Mouse (Mus musculus) gastrocnemius, adult 18-20 months (tissue): ENCODE measurements at regions not wholly inside any gene's neighbourhood (a gene's known extent, or its start where the extent isn't known, plus 50 kb on each side); places are given as distances from the start of the nearest gene placed in this dataset.

Experiments
- DNase-seq: peaks from one replicate; pipeline ENCODE4 v3.0.0; 2021; ENCODE audit warnings: low spot score

DNA sequence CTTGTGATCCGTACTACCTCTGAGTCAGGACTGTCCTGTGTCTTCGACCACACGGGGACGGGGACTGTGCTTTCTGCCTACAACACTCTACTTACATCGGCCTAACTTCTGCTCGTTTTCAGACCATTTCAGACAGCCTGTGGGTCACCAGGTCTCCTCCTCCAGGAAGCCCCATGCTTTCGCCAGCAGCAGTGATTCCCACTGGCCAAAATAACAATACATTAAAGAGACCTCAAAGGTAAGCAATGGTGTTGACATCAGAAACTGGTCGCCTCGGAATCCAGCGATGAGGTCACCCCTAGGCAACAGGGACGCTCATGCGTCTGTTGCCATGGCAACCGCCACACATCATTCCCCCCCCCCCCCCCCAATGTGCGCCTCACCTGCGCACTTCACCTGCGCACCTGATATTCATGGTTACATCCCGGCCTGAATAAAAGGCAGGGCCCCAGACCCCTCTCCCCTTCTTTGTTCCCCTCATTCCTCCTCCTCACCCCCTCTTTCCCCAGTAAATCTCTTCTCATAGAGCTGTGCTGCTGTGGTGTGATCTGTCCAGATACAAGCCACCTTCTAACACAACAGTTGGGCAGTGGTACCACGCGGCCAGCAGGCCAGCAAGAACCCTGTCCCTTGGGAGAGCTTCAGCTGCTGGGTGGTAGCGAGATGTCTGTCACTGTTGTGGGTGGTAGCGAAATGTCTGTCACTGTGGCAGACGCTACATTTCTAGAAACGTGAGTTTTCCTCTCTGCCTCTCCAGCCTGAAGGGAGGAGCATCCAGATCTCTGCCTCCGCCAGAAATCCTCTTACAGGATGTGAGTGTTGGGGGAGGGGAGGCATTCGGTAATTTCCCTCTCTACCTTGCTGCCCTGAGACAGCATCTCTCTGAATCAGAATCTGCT, 145.0 kb downstream of the Setd4 start:
- DNase-seq, result no peak

DNA sequence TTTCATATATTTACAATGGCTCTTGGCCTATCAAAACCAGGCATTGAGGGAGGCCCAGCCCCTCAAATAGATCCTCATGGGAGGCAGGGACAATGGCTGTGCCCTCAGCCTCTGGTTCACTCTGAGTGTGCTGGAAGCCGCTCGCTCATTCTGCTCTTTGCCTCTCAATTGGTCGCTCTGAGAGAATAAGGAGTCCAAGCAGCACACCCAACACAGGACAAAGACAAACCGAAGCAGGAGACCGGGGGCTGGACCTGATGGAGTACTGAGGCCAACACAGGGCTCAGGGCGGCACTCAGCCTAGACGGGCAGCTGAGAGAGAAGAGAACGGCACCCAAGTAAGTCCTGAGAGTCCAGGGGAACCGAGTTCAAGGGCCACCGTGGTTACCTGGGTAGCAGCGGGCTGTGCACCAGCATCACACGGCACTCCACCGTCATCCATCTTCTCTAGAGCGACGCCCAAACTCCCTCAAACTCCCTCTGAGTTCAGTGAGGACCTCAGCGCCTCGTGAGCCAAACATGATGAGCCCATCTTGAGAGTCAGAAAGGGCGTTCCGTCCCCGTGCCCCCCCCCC, 145.8 kb downstream of the Setd4 start:
- no peak for DNase-seq

DNA sequence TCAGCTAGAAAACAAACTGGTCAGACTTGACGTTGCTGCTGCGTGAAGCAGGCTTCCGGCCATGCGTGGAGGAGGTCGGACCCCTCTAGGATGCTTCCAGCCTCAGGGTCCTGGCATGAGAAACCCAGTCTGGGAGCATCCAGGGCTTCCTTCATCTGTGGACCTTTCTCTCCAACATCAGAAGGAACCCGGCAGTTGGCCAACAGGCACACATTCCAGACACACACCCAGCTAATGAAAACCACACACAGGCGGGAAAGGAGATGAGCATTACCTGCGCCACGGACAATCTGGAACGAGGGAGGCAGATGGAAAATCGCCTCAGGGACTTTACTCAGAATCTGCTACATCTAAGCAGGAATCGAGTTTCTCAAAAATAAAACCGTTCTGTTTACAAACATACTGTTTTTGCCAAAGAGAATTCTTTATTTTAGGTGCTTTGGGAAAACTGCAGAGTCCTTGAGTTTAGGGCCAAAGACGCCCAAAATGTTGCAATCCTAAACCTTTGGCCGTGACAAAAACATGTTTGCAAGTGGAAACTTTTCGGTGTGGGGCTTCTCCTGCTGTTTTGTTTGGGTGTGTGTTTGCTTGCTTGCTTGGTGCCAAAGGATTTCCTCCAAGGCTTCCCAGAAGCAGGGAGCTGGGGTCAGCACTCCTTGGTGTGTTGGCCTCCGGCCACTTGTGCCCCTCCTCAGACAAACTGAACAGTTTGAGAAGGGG, 147.0 kb downstream of the Setd4 start:
- peak; percentile 44 for DNase-seq

DNA sequence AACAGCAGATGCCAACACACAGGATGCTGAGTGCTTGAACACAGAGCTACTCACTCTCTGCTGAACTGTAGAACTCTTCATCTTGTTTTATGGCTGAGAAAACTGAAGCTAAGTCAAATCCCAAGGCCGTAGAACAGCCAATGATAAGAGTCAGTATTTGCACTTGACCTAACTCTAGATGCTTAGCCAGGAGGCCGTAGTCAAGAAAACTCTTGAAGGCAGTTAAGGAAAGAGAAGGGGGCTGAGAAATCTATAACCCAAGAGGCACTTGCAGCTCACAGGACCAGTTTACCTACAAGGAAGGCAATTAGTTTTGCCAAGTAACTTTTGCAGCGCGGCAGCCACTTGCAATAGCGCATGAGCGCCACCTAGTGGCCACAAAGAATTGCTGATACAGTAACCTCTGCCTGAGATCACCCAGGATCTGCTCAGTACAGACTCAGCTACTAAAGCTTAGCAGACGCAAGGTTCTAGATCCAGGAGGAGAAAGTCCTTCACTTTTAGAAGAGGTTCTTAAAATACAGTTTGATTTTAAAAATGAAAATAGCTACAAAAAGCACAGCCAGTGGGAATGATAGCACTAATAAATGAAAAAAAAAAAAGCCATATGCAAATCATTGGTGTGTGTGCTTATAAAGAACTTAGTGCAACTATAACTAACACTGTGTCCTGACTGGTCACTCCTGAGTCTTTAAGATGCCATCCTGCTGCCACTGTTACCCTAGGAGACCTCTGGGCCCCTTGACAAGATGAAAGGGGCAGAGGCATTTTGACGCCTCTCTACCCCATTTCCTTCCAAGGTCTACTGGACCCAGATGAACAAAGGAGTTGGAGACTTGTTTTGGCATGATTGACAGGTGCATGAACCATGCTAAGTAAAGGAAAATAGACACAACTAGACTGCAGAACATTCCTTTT, 149.5 kb downstream of the Setd4 start:
- peak; percentile 81 for DNase-seq

DNA sequence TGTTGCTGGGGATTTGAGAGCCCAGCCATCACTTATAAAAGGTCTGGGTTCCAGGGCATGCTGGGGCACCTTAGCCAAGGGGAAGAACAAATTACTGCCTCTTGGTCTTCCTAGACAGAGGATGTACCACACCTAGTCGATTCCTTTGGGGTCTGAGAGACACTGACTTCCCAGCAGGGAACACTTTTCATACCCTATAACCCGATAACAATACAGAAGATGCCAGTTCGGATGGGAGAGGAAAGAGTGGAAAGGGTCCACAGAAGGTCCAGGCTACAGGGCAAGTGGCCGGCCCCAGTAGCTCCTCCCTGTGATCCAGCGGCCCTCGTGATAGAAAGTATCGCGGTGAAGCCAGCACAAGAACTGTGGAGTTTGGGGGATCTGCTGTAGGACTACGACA, 150.8 kb downstream of the Setd4 start:
- DNase-seq, result no peak

DNA sequence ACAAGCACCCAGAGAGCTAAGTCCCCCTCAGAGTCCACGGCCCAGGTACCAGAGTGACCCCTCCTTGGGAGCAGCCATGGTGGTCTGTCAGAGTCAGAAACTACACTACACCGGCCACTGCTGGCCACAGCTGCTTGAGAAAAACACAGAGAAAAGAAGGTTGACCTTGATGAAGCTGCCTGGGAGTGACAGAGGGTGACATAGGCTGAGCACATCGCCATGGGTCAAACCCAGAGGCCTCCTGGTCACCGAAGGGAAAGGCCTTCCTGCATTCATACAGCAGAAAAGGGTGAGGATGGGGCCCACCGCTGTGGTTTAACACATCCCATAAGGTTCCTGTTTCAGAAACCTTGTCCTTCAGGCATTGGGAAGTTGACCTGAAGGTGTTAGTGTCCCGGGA, 153.0 kb downstream of the Setd4 start:
- DNase-seq, result no peak

DNA sequence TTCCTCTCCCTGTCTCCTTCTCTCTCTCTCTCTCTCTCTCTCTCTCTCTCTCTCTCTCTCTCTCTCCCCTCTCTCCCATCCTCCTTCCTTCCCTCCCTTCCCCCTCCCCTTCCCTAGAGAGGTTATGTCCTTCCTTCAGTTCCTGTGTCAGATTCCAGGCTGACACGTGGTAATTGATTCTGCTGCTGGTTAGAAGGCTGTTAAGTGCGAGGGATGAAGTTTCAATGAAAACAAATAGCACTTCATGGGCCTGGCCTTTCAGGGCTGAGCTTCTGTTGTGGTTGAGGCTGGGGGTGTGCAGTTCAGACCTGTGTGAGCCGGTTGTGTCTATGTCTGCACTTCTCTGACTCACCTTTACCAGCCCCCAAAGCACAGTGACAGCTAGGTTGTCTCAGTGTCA, 153.9 kb downstream of the Setd4 start:
- no peak for DNase-seq

DNA sequence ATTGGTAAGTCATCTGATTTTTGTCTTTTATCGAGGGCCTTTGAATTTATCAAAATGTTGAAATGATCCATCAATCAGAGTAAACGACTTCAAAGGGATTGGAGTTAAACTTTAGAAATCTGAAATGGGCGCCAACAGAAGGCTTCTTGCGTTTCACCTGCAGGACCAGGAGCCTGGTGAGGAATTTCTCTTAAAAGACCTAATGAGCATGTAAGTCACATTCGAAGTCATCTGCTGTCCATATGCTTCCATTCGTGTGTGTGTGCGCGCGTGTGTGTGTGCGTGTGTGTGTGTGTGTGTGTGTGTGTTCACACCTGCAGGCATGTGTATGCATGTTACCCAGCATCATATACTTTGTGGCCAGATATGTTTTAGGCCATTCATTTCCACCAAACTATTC, 155.7 kb downstream of the Setd4 start:
- no peak for DNase-seq

DNA sequence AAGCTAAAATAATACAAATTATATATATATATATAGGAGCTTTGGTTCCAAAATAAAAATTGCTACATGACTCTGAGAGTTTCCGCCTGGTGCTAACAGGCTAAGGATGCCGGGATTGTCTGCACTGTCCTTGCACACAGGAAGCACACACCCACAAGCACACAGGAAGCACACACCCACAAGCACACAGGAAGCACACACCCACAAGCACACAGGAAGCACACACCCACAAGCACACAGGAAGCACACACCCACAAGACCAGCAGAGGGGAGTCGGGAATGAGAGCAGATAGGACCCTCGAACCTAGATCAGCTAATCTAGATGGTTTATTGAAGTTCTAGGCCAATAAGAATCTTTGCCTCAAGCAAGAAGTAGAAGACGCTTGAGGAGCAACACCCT, 156.9 kb downstream of the Setd4 start:
- DNase-seq, result no peak

DNA sequence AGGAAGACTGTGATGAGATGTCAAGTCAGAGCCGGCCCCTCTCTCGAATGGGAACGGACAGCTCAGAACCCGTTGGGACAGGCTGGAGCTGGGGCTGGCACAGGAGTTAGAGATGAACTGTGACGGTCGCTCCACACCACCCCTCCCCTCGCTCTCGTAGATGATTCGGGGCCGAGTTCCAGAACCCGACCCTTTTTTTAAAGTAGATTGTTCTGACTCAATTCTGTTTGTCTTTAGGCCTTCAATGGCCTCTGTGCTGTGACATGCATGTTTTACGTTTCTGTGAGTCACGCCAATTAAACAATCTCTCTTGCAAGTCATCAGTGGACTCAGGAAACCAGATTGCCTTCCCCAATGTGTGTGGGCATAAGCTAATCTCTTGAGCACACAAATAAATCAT, 157.7 kb downstream of the Setd4 start:
- no peak for DNase-seq

DNA sequence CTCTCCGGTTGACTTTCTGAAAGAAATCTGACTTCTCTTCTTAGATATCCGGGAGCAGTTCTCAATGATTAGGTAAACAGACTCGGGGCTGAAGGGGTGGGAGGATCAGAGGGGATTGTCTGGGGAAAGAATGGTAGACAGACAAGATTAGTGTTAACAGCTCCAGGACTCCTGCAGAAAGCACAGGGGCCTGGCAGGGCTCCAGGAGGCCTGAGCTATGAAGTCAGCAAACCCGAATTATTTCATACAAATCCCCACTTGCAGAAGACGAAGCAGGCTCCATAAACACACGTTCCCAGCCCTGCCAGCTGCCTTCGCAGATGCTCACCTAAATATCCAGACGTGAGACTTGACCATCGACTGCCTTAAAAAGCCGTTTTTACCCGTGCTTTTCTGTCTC, 161.0 kb downstream of the Setd4 start:
- no peak for DNase-seq

DNA sequence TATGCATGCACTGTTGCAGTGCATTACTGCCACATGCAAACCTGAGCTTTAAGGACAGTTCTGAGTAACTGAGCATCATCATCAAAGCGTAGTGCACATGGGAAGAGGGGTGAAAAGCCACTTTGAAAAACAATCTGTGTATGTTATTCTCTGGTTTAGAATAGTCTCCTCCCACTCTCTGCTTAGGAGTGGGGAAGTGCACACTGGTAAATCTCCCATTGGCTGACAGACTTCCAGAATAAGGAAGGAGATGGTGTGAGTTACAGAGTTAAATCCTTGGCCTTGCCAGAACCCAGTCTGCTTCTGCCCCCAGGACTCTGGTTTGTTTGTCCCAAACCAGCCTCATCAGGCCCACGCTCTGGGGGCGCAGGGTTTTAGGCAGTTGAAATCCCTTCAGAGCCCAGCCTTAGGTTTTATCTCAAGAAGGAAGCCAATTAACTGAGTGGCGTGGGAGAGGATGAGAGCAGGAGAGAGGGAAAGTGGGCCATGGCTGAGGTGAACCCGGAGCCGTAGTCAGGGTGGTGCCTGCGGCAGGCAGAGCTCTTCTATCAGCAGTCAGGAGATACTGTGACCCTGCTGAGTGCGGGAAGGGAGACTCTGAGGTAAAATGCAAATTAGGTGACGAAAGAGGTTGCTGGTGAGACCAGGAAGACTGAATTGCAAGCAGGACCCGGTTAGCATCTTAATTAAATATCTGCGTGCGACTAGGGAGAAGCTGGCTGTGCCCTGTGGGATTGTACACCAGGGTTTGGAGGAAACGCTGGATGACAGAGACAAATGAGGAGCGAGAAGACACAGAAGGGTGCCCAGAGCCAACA, 166.0 kb downstream of the Setd4 start:
- no peak for DNase-seq

DNA sequence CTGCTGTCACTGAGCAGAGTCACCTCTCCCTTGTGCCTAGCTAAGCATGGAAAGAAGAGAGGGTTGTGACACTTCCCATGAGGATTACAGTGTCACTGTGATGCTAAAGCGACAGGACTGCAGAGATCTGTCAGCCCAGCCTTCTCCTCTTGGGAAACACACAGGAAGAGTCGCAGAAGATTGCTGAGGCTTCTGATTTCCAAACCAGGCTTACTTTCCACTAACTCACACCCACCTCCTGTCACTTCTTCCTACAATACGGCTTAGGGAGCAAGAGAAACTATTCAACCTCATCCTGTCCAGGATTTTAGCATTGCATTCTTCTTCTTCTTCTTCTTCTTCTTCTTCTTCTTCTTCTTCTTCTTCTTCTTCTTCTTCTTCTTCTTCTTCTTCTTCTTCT, 167.1 kb downstream of the Setd4 start:
- DNase-seq, result no peak

DNA sequence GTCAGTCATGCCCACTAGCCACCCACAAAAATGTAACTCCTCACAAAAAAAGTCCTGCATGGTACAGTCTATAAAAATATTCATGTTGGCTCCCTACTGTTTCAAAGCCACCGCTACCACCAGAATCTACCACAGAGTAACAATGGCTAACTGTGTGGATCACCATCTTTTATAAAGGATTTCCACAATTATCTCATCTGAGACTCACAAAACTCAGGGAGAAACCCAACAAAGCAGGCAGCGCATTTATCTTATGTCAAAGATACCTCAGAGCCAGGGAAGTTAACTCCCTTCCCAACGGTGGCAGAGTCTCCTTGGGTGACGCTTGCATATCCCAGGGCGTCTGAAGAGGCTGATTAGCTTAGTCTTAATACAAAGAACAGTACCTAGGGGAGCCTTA, 172.5 kb downstream of the Setd4 start:
- no peak for DNase-seq

DNA sequence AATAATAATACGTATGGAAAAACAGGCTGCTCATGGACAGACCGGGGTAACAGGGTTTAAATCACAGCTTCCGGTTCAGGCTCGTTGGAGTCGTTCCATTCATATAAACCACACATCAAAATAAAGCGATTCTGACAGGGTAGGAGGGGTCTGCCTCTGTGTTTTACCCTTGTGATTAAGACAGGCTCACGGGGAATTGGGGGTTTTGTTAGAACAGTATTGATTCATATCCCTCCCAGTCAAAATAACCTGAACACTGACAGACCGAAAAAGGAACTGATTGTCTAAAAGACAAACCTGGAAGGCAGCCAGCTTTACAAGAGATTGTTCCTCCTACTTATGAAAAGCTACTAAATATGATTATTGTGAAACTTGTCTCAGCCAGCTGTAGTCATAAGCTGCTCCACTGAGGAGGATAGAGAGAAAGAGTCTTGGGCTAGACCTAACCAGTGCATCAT, 174.5 kb downstream of the Setd4 start:
- DNase-seq, result no peak

DNA sequence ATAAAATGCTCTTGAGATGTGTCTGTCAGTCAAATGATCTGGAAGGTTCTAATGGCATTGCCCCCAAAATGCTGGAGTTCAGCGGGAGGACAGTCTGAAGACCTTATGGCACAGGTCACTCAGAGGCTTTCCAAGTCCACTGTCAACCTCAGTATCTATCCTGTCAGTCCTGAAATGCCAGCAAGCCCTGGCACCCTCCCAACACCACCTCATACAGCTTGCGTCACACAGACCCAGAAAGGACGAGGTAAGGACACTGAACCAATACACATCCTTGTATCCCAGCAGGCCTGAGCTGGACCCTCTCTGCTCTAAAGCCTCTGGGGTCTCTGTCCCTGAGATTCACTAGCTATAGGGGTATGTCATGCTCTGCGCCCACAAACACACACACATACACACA, 176.6 kb downstream of the Setd4 start:
- no peak for DNase-seq

DNA sequence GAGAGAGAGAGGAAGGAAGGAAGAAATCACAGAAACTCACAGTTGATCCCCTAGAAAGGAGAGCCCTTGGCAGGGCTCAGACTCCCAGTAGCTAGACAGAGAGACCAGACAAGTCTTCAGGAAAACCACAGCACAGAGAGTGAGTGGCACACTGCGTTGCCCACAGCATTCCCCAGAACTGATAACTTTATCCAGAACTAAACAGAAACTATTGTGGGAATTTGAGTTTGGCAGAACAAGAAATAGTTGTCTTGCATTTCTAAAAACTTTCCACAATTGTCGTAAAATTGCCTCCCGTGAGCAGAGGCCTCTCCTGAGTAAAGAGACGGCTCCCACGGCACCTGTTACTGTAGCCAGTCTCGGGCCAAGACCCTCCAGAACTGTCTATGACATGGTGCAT, 178.1 kb downstream of the Setd4 start:
- no peak for DNase-seq

DNA sequence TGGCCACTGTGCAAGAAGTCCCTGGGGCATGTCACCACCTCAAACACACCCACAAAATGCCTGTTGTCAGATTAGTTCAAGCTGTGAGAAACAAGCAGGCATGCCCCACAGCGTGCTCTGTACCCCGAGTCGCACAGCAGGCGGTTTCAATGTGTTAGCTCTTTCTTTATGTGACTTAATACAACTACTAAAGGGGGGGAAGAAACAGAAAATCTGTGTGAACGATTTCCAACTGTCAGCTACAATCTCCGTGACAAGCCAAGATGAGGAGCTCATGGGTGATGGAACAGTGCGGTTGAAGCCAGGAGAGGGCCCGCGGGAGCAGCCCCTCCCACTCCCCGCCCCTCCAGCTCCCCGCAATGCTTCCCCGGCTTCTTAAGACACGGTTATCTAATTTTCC, 180.7 kb downstream of the Setd4 start:
- peak; percentile 7 for DNase-seq

DNA sequence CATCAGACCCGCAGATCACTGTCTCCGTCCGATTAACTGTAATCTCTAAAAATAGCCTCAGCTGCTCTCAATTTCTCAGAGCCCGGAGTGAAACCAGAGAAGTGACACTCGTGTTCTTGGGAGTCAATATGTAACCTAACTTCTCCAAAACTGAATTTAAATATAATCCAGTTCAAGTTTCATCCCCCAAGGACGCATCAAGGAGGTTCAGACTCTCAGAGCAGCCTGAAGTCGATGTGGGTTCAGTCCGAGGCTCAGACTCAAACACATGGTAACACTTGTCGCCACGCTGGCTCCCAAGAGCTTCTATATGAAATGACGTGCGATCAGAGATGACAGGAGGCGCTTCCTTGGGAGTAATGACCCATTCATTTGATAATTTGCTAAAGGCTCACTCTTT, 181.6 kb downstream of the Setd4 start:
- peak; percentile 48 for DNase-seq

DNA sequence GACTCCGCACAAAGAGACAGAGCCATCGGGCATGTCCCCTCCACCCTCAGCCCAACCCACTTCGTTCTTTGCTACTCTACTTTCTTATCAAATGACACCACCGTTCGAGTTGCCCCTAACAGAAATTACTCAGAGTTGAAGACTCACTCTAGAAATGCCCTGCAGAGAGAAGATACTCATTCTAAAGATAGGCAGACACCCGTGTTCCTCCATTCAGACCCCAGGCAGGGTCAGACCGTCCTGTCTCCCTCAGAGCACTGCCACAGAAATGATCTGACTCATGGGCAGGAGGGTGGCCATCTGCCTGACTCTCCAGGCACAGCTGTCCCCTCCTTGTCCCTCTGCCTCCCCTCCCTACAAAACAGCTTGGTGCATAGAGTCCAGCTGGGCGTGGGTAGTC, 185.6 kb downstream of the Setd4 start:
- no peak for DNase-seq

DNA sequence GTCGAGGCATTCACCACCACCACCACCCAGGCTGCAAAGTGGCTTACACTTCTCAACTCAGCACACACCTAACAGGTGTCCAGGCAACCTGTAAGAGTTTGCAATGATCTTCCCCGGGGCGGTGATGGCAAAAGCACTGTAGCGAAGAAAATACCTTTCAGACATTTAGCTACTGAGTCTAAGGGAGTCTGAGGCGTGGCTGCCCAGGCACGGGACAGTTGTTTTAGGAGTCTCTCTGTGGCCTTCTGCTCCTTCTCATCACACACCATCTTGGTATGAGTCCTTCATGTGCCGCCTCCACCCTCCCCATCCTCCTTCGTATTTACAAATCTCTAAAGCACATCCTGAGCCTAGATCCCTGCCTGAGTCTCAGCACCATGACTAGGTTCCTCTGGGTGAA, 186.0 kb downstream of the Setd4 start:
- no peak for DNase-seq
